Mouse (Mus musculus): ENCODE measurements at regions not wholly inside any gene's neighbourhood (a gene's known extent, or its start where the extent isn't known, plus 50 kb on each side); places are given as distances from the start of the nearest gene placed in this dataset.

DNA sequence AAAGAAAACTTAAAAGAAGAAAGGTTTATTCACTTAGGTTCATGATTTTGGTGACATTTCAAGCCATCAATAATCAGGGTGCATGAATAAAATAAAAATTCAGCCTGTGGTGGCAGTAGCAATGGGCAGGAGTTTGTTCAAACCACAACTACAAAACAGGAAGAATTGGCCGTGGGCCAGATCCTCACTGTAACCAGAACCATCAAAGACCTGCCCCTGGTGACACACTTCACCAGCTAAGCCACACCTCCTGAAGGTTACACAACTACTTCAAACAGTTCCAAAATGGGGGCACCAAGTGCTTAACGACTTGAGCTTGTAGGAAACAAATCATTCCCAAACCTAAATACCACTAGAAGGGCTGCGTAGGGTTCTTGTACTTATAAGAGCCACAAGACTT lies 195.4 kb upstream of the Cpeb2 start:
- ATAC-seq = no peak
- H3K9me3 ChIP-seq (replicated peaks; ENCODE audit: control insufficient read depth, low read length, poor library complexity, severe bottlenecking) = no peaks in the 10 kb centered on the region
- H3K4me3 ChIP-seq (ENCODE audit: low read depth, low read length) = no peak overlapping the region
- no peaks in the 10 kb centered on the region for H3K27me3 ChIP-seq (ENCODE audit: control insufficient read depth, insufficient read depth, low read depth, low read length)
- H3K36me3 ChIP-seq (ENCODE audit: control insufficient read depth, insufficient read depth, low read length) = no peaks in the 10 kb centered on the region
- no peak overlapping the region for H3K4me2 ChIP-seq (ENCODE audit: low read length)
- 75% methylated on average over 3 of the region's 3 CpGs for WGBS
- no peak overlapping the region for H3K27ac ChIP-seq (ENCODE audit: low read length)
- no peaks in the 10 kb centered on the region for H3K4me1 ChIP-seq (ENCODE audit: control insufficient read depth, insufficient read depth, low read length)
- no peak overlapping the region for H3K9ac ChIP-seq (ENCODE audit: low read depth, low read length)

DNA sequence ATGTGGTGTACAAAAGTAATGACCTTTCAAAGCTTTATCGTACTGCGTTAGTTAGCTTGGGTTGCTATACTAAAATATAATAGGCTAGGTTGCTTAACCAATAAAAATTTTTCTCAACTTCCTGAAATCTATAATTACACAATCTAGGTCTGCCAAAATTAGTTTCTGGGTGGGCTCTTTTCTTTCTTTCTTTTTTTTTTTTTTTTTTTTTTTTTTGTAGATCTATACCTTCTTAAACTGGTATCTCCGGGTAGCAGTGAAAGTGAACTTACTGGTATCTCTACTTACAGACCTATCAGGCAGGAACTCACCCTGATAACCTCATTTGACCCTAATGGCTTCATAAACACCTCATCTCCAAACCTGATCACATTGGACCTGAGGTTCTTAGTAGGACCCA lies 193.4 kb upstream of the Cpeb2 start:
- no peaks in the 10 kb centered on the region for H3K4me1 ChIP-seq (ENCODE audit: control insufficient read depth, insufficient read depth, low read length)
- WGBS = 95% methylated on average over 3 of the region's 3 CpGs
- no peak overlapping the region for H3K27ac ChIP-seq (ENCODE audit: low read length)
- no peak for ATAC-seq
- no peaks in the 10 kb centered on the region for H3K9me3 ChIP-seq (replicated peaks; ENCODE audit: control insufficient read depth, low read length, poor library complexity, severe bottlenecking)
- H3K27me3 ChIP-seq (ENCODE audit: control insufficient read depth, insufficient read depth, low read depth, low read length) = no peaks in the 10 kb centered on the region
- no peak overlapping the region for H3K4me3 ChIP-seq (ENCODE audit: low read depth, low read length)
- H3K36me3 ChIP-seq (ENCODE audit: control insufficient read depth, insufficient read depth, low read length) = no peaks in the 10 kb centered on the region
- no peak overlapping the region for H3K9ac ChIP-seq (ENCODE audit: low read depth, low read length)
- no peak overlapping the region for H3K4me2 ChIP-seq (ENCODE audit: low read length)

DNA sequence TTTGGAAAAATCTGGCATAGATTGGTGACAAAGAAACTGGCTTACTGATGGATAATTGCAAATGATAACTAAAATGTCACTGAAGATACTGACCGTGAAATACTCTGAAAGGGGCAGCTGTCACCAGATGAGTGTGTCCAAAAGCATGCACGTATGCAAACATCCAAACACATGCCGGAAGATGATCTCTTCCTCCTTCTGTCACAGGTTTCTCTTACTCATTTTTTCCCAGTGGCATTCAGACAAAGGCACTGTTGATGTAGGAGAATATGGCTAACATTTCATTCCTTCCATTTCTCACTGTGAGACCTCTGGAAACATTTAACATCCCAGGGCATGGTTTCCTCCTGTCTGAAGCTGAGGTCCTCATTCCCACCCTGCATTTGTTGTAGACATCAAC lies 190.4 kb upstream of the Cpeb2 start:
- Histone ChIP-seq H3K27me3 (ENCODE audit: control insufficient read depth, insufficient read depth, low read depth, low read length) (no peaks in the 10 kb centered on the region), H3K9me3 (replicated peaks; ENCODE audit: control insufficient read depth, low read length, poor library complexity, severe bottlenecking) (no peaks in the 10 kb centered on the region), H3K4me1 (ENCODE audit: control insufficient read depth, insufficient read depth, low read length) (no peaks in the 10 kb centered on the region), H3K36me3 (ENCODE audit: control insufficient read depth, insufficient read depth, low read length) (no peaks in the 10 kb centered on the region), H3K27ac (ENCODE audit: low read length) (no peak overlapping the region), H3K4me2 (ENCODE audit: low read length) (no peak overlapping the region), H3K9ac (ENCODE audit: low read depth, low read length) (no peak overlapping the region), H3K4me3 (ENCODE audit: low read depth, low read length) (no peak overlapping the region)
- no peak for ATAC-seq
- WGBS = 97% methylated on average over 3 of the region's 3 CpGs

DNA sequence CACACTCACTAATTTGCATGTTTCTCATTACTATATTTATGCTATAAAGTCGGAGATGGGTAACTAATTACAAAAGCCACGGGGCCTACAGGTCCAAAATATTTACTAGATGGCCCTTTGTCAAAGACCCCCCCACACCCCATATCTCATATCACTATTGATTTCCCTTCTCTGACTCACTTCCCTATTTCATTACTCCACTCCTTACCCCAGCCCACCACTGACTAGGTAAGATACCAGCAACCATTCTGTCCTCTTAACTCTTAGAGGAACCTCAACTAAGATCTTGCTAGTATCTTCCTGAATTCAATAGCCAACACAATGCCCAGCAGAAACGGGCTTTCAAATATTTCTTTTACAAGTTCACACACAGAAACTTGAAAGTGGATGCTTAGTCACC lies 187.1 kb upstream of the Cpeb2 start:
- no peaks in the 10 kb centered on the region for H3K4me1 ChIP-seq (ENCODE audit: control insufficient read depth, insufficient read depth, low read length)
- no peaks in the 10 kb centered on the region for H3K27me3 ChIP-seq (ENCODE audit: control insufficient read depth, insufficient read depth, low read depth, low read length)
- H3K36me3 ChIP-seq (ENCODE audit: control insufficient read depth, insufficient read depth, low read length) = no peaks in the 10 kb centered on the region
- no peaks in the 10 kb centered on the region for H3K9me3 ChIP-seq (replicated peaks; ENCODE audit: control insufficient read depth, low read length, poor library complexity, severe bottlenecking)
- ATAC-seq = no peak
- H3K27ac ChIP-seq (ENCODE audit: low read length) = no peak overlapping the region
- H3K9ac ChIP-seq (ENCODE audit: low read depth, low read length) = no peak overlapping the region
- H3K4me3 ChIP-seq (ENCODE audit: low read depth, low read length) = no peak overlapping the region
- no peak overlapping the region for H3K4me2 ChIP-seq (ENCODE audit: low read length)
- 90% methylated on average over 3 of the region's 3 CpGs for WGBS

GRCm38 (mm10) chr5:43047316-43047715 lies 185.7 kb upstream of the Cpeb2 start:
- no peak for ATAC-seq
- H3K9me3 ChIP-seq (replicated peaks; ENCODE audit: control insufficient read depth, low read length, poor library complexity, severe bottlenecking) = no peaks in the 10 kb centered on the region
- H3K4me3 ChIP-seq (ENCODE audit: low read depth, low read length) = no peak overlapping the region
- H3K27ac ChIP-seq (ENCODE audit: low read length) = no peak overlapping the region
- no peak overlapping the region for H3K9ac ChIP-seq (ENCODE audit: low read depth, low read length)
- no peaks in the 10 kb centered on the region for H3K4me1 ChIP-seq (ENCODE audit: control insufficient read depth, insufficient read depth, low read length)
- no peaks in the 10 kb centered on the region for H3K27me3 ChIP-seq (ENCODE audit: control insufficient read depth, insufficient read depth, low read depth, low read length)
- 95% methylated on average over 2 of the region's 2 CpGs for WGBS
- no peaks in the 10 kb centered on the region for H3K36me3 ChIP-seq (ENCODE audit: control insufficient read depth, insufficient read depth, low read length)
- no peak overlapping the region for H3K4me2 ChIP-seq (ENCODE audit: low read length)

DNA sequence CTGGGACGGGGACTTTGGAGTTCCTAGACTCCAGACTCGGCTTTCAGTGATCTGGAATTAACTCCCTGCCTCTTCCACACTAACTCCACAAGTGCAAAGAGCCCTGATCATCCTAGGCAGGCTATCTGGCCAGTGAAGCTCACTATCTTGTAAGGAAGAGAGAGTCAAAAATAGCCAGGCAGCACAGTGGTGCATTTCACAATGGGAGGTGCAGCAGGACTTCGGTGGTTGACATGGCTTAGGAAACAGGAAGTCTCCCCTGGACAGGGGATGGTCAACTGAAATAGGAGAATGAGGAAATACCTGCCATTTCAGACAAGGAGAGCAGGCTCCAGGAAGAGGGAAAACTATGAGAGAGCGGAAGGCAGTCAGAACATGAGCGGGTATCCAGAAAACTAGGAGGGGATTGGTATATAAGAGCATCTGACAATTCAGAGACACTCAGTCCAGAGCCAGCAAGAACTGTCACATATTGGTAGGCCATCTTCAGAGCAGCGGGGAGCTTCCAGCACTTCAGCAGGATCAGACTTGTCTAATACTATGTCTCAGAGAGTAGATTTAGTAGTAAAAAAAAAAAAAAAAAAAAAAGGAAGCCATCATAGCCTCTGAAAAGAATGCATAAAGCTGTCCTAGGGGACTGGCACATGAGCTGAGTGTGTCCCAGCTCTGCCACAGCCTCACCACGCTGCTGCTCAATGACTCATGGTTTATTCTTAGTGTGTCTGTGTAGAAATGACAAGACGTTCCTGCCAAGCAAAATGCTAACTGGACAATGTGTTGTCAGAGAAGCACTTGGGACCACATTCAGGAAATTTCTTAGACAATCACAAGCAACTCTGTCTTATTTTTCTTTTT lies 184.5 kb upstream of the Cpeb2 start:
- no peak overlapping the region for H3K4me3 ChIP-seq (ENCODE audit: low read depth, low read length)
- no peak overlapping the region for H3K27ac ChIP-seq (ENCODE audit: low read length)
- no peaks in the 10 kb centered on the region for H3K36me3 ChIP-seq (ENCODE audit: control insufficient read depth, insufficient read depth, low read length)
- no peaks in the 10 kb centered on the region for H3K9me3 ChIP-seq (replicated peaks; ENCODE audit: control insufficient read depth, low read length, poor library complexity, severe bottlenecking)
- 75% methylated on average over 8 of the region's 8 CpGs for WGBS
- no peaks in the 10 kb centered on the region for H3K4me1 ChIP-seq (ENCODE audit: control insufficient read depth, insufficient read depth, low read length)
- no peak overlapping the region for H3K9ac ChIP-seq (ENCODE audit: low read depth, low read length)
- H3K4me2 ChIP-seq (ENCODE audit: low read length) = no peak overlapping the region
- H3K27me3 ChIP-seq (ENCODE audit: control insufficient read depth, insufficient read depth, low read depth, low read length) = no peaks in the 10 kb centered on the region
- no peak for ATAC-seq

- Histone ChIP-seq H3K4me3 (ENCODE audit: low read depth, low read length) (no peak overlapping the region), H3K9me3 (replicated peaks; ENCODE audit: control insufficient read depth, low read length, poor library complexity, severe bottlenecking) (no peaks in the 10 kb centered on the region)
- 77% methylated on average over 4 of the region's 4 CpGs for WGBS
Measured at GRCm38 (mm10) chr5:43049381-43050301, 183.3 kb upstream of the Cpeb2 start.

DNA sequence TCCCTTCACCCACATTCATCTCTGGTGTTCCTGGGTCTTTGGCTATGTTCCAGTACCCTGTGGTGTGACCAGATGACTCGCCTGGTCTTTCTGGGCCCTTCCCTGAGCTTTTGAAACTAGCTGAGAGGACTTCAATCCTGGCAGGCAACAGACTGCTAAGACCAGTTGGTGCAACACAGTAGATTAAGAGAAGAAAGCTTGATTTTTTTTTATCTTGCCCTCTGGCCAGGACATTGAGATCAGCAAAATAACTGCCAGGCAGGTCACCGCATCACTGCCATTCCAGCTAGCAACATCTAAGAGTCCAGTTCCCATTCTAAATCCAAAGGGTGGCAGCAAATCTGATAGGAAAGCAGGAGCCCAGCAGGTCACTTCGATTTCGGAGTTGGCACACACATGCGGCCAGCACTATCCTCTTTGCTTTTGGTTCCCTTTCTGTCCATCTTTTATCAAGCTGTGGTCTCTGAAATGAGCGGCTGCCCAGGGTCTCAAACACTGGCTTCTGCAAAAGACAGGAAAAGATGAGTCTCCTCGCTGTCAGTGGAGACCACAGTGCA lies 181.9 kb upstream of the Cpeb2 start:
- Histone ChIP-seq H3K4me2 (ENCODE audit: low read length) (no peak overlapping the region), H3K9ac (ENCODE audit: low read depth, low read length) (no peak overlapping the region), H3K9me3 (replicated peaks; ENCODE audit: control insufficient read depth, low read length, poor library complexity, severe bottlenecking) (no peaks in the 10 kb centered on the region), H3K36me3 (ENCODE audit: control insufficient read depth, insufficient read depth, low read length) (no peaks in the 10 kb centered on the region), H3K4me1 (ENCODE audit: control insufficient read depth, insufficient read depth, low read length) (no peaks in the 10 kb centered on the region), H3K27me3 (ENCODE audit: control insufficient read depth, insufficient read depth, low read depth, low read length) (no peaks in the 10 kb centered on the region), H3K4me3 (ENCODE audit: low read depth, low read length) (no peak overlapping the region), H3K27ac (ENCODE audit: low read length) (no peak overlapping the region)
- WGBS = 88% methylated on average over 7 of the region's 7 CpGs
- ATAC-seq = no peak

More at GRCm38 (mm10) chr5:43049381-43050301, 183.3 kb upstream of the Cpeb2 start:
- Histone ChIP-seq H3K4me1 (ENCODE audit: control insufficient read depth, insufficient read depth, low read length) (no peaks in the 10 kb centered on the region), H3K4me2 (ENCODE audit: low read length) (no peak overlapping the region), H3K9ac (ENCODE audit: low read depth, low read length) (no peak overlapping the region), H3K36me3 (ENCODE audit: control insufficient read depth, insufficient read depth, low read length) (no peaks in the 10 kb centered on the region), H3K27me3 (ENCODE audit: control insufficient read depth, insufficient read depth, low read depth, low read length) (no peaks in the 10 kb centered on the region), H3K27ac (ENCODE audit: low read length) (no peak overlapping the region)
- ATAC-seq = peak; percentile 56; the same call in 1 of the 2 replicates

- ATAC-seq = no peak
- WGBS = 68% methylated on average over 1 of the region's 1 CpGs
- Histone ChIP-seq H3K9me3 (replicated peaks; ENCODE audit: control insufficient read depth, low read length, poor library complexity, severe bottlenecking) (no peaks in the 10 kb centered on the region), H3K4me2 (ENCODE audit: low read length) (no peak overlapping the region), H3K36me3 (ENCODE audit: control insufficient read depth, insufficient read depth, low read length) (no peaks in the 10 kb centered on the region), H3K27ac (ENCODE audit: low read length) (no peak overlapping the region), H3K4me1 (ENCODE audit: control insufficient read depth, insufficient read depth, low read length) (no peaks in the 10 kb centered on the region), H3K4me3 (ENCODE audit: low read depth, low read length) (no peak overlapping the region), H3K9ac (ENCODE audit: low read depth, low read length) (no peak overlapping the region), H3K27me3 (ENCODE audit: control insufficient read depth, insufficient read depth, low read depth, low read length) (no peaks in the 10 kb centered on the region)
Measured at GRCm38 (mm10) chr5:43052668-43053067, 180.3 kb upstream of the Cpeb2 start.
